Mouse (Mus musculus) thymus, adult 2 months (tissue): ENCODE results near the gene Dhps.

Source experiments
- CTCF ChIP-seq: fragments of 200-500 bp; IDR thresholded peaks from 2 replicates; pipeline ENCODE4 v1.5.1; 2012; ENCODE audit warnings: mild to moderate bottlenecking, control low read depth, low read length, moderate library complexity, borderline replicate concordance; ENCODE audit not compliant: control insufficient read depth, poor library complexity, insufficient read depth; ENCODE audit errors: extremely low read depth
- POLR2A ChIP-seq: fragments of 200-500 bp; IDR thresholded peaks from 2 replicates; pipeline ENCODE4 v1.6.1; 2012; ENCODE audit warnings: mild to moderate bottlenecking, low read length, control low read depth, moderate library complexity; ENCODE audit not compliant: control insufficient read depth, poor library complexity, insufficient read depth; ENCODE audit errors: extremely low read depth

DNA sequence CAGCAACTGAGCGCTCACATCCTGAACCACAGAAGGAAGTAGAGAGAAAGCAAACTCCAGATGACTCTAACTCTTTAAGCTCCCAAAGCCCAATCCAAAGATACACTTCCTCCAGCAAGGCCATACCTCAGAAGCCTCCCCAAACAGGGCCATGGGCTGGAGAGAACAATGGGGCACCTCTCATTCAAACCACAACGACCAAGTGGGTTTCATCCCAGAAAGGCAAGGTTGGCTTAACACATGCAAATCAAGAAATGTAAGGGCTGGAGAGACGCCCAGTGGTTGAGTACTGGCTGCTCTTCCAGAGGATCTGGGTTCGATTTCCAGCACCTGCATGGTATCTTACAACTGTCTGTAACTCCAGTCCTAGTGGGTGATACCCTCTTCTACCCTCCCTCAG is 43.9 kb downstream of the Dhps start:
- TF ChIP-seq CTCF = no peak
- no peak for TF ChIP-seq POLR2A
